Mouse (Mus musculus) liver, adult 2 months (tissue): ENCODE measurements at regions not wholly inside any gene's neighbourhood (a gene's known extent, or its start where the extent isn't known, plus 50 kb on each side); places are given as distances from the start of the nearest gene placed in this dataset.

Experiments
- CTCF ChIP-seq: fragments of 200-500 bp; IDR thresholded peaks from 2 replicates; pipeline ENCODE4 v1.5.1; 2011; ENCODE audit warnings: low read depth, low read length, control low read depth
- POLR2A ChIP-seq: fragments of 200-500 bp; IDR thresholded peaks from 2 replicates; pipeline ENCODE4 v1.6.1; 2011; ENCODE audit warnings: low read length, control low read depth; ENCODE audit not compliant: insufficient read depth; ENCODE audit errors: extremely low read depth

DNA sequence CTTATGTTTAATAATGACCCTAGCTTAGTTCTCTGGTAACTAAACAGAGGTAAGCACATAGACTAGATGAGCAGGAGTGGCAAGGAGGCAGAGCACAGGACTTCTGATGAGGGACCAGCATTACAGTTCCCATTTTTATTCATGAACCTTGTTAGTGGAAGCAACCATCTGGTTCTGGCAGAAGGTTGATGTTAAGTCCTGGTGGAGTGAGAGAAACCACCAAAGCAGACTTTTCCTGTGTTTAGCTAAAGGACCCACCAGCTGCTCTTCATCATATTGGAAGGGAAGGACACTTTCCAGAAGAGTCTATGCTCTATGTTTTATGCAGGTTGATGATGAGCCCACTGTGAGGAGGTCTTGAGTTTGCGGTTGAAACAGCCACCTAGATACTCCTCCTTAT is 194.9 kb upstream of the Xylt1 start:
- TF ChIP-seq POLR2A (no peak), CTCF (no peak)
